Mouse (Mus musculus) layer of hippocampus, postnatal 25 days (tissue): ENCODE data around the gene Gm3238. TPM values are rescaled to one million over a fixed set of nuclear protein-coding genes. Genes with fewer than 3 reads are reported as not detected.
"Not testable (repeated sequence)": the region's sequence is repeated elsewhere in the genome, so short reads cannot be mapped to it uniquely, and the experiment has no call there.

Experiments
- DNase-seq, 2 experiments: peaks; one replicate each; pipeline ENCODE4 v3.0.0; 2022; ENCODE audit warnings: mixed read lengths in 2 of 2, low spot score in 1 of 2; ENCODE audit errors: extremely low spot score in 1 of 2
- total RNA-seq, 2 experiments: library from RNA; stranded (reverse); gene quantifications; 2 replicates each; pipeline ENCODE4 v1.2.3; 2021

Gm3238 gene
- total RNA-seq, 2 experiments from 2014 or later: not detected

DNA sequence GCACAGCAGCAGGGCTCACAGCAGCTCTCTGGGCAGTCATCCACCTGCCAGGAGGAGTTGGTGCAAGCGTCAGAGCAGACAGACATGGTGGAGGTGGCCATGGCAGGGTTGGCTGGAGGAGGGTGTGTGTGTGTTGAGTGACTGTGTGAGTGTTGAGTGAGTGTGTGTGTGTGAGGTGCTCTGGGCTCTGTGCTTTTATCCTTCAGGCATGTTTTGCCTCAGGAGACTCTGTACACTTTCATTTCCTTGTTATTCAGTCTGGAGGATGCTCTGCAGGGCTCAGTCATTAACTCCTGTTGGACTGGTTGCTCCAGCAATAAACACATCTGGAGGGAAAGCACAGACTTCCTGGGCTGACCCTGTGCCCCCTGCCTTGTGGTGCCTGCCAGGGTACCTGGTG is 19.9 kb downstream of the Gm3238 start, which contains the start of gene Gm9736:
Gene Gm9736 (minus strand): TSS at position 101 of the 400 bp plus-strand sequence.
- not testable (repeated sequence) for DNase-seq

- DNase-seq: not testable (repeated sequence)
Observed at GRCm38 (mm10) chr10:77750686-77751085, 20.4 kb downstream of the Gm3238 start.

GRCm38 (mm10) chr10:77741924-77742688 is 29.0 kb downstream of the Gm3238 start, which contains the start of gene Gm18596:
Gm18596 (minus strand) TSS chr10:77742638.
- peak in 1 of 2 experiments; percentile 8 for DNase-seq

DNA sequence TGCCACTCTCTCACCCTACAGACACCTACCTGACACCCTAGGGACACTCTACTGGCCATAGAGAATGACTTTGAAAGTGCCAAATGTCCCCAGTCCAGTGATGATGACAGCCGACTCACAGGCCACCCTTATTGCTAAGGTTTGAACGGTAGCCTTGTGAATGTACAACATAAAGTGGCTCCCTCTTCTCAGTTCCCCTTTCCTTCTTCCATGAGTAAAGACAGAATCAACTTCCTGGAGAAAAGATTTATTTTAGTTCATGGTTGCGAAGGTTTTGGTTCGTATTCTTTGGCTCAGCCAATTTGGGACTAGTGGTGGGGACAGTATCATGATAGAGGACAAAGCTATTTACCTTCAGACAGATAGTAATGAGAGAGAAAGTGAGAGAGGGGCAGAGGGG is 32.2 kb downstream of the Gm3238 start:
- DNase-seq: no peak

GRCm38 (mm10) chr10:77735928-77736327 is 35.2 kb downstream of the Gm3238 start:
- DNase-seq: no peak

GRCm38 (mm10) chr10:77729241-77729640 is 41.9 kb downstream of the Gm3238 start:
- DNase-seq: no peak

DNA sequence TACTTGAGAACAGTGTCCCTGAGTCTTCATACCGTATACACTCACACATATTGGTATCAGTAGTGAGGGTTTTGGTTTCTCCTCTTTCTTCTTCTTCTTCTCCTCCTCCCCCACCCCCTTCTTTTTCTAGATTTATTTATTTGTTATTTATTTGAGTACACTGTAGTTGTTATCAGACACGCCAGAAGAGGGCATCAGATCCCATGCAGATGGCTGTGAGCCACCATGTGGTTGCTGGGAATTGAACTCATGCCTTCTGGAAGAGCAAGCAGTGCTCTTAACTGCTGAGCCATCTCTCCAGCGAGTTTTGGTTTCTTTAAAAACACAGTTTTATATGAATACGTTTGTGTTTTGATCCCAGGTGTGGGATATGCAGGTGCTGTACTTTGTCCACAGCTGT is 42.8 kb downstream of the Gm3238 start:
- DNase-seq: peak in 1 of 2 experiments; percentile 20

DNA sequence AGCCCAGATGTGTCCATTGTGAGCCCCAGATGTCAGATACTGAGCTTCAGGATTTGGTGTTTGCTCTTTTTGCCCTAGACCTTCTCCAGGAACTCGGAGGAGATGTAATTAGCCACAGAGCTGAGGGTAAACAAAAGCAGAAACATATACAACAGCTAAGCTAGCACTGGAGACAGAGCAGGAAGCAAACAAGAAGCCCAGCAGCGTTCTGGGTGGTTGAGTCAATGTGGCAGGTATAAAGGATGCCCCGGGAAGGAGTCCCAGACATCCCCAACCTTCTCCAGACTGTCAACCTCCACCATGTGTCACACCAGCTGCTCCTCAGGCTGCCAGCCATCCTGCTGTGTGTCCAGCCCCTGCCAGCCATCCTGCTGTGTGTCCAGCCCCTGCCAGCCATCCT is 44.9 kb downstream of the Gm3238 start, which contains the start of gene Gm10100:
Gene Gm10100 (plus strand): TSS at position 301 of the 400 bp plus-strand sequence.
- no peak for DNase-seq

DNA sequence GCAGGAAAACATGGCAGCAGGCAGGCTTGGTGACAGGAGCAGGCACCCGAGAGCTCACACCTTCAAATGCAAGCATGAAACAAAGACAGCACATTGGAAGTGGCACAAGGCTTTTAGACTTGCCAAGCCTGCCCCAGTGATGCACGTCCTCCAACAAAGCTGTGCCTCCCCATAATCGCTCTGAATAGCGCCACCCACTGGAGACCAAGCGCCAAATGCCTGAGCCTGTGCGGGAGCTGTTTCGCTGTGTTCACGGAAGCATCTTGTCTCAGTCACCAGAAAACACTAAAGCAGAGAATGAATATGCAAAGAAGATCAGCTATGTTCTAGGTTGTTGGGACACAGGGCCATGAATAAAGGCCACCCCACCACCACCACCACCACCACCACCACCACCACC is 46.3 kb downstream of the Gm3238 start:
- DNase-seq: no peak

Other genes starting within 250 kb of the Gm3238 start
- gene Itgb2, start 241.1 kb downstream of the Gm3238 start, total RNA-seq: 1 to 10 TPM; 3.4 to 4.1 TPM
- gene Pttg1ip, start 189.6 kb downstream of the Gm3238 start, total RNA-seq: 10 to 100 TPM; 68.2 to 69.4 TPM
- 100 to 1,000 TPM; 116 to 128 TPM for gene Sumo3, start 165.2 kb downstream of the Gm3238 start, total RNA-seq
- gene Gm49325, start 165.1 kb downstream of the Gm3238 start, total RNA-seq: 10 to 100 TPM; 29.0 to 29.8 TPM
- gene Ube2g2, start 149.1 kb downstream of the Gm3238 start, total RNA-seq: 10 to 100 TPM; 69.8 to 88.4 TPM
- gene Tspear, start 84.8 kb downstream of the Gm3238 start, total RNA-seq: not detected
- gene Gm19402, start 80.6 kb downstream of the Gm3238 start, total RNA-seq: not detected
- not detected for gene Gm9508, start 74.1 kb downstream of the Gm3238 start, total RNA-seq
- not detected for gene Gm10272, start 64.7 kb downstream of the Gm3238 start, total RNA-seq
- gene Gm10024, start 59.9 kb downstream of the Gm3238 start, total RNA-seq: not detected
- gene Gm10142, start 55.5 kb downstream of the Gm3238 start, total RNA-seq: not detected
- gene Krtap12-1, start 50.7 kb downstream of the Gm3238 start, total RNA-seq: not detected
- gene Gm10100, start 44.8 kb downstream of the Gm3238 start, total RNA-seq: not detected
- not detected for gene Gm18596, start 28.7 kb downstream of the Gm3238 start, total RNA-seq
- gene Gm9736, start 20.0 kb downstream of the Gm3238 start, total RNA-seq: not detected
- not detected for gene Gm3233, start 11.6 kb downstream of the Gm3238 start, total RNA-seq
- gene Gm7138, start 5.6 kb upstream of the Gm3238 start, total RNA-seq: not detected
- gene Gm3250, start 11.2 kb upstream of the Gm3238 start, total RNA-seq: not detected
- gene Gm7137, start 16.9 kb upstream of the Gm3238 start, total RNA-seq: not detected
- gene Gm9639, start 23.8 kb upstream of the Gm3238 start, total RNA-seq: not detected
- not detected for gene Gm19668, start 27.8 kb upstream of the Gm3238 start, total RNA-seq
- gene Gm9507, start 40.5 kb upstream of the Gm3238 start, total RNA-seq: not detected
- gene Gm2696, start 43.4 kb upstream of the Gm3238 start, total RNA-seq: not detected
- gene Krtap10-4, start 55.8 kb upstream of the Gm3238 start, total RNA-seq: not detected
- gene Krtap10-10, start 64.6 kb upstream of the Gm3238 start, total RNA-seq: not detected
- not detected for gene Gm36176, start 75.5 kb upstream of the Gm3238 start, total RNA-seq
- not detected for gene Gm10318, start 81.5 kb upstream of the Gm3238 start, total RNA-seq
- not detected for gene Gm3285, start 90.7 kb upstream of the Gm3238 start, total RNA-seq
- gene Lrrc3, start 131.2 kb upstream of the Gm3238 start, total RNA-seq: 1 to 10 TPM; 5.0 to 5.2 TPM
- gene Trpm2, start 199.2 kb upstream of the Gm3238 start, total RNA-seq: 10 to 100 TPM; 33.2 to 40.4 TPM
- gene 1810043G02Rik, start 207.2 kb upstream of the Gm3238 start, total RNA-seq: 10 to 100 TPM; 31.3 to 39.8 TPM
- 100 to 1,000 TPM; 205 to 206 TPM for gene Pfkl, start 238.8 kb upstream of the Gm3238 start, total RNA-seq